Mouse (Mus musculus) midbrain, embryonic 14.5 days (tissue): Measurements from ENCODE around the gene Cdh1. TPM values are rescaled to one million over a fixed set of nuclear protein-coding genes. Genes with fewer than 3 reads are reported as not detected.

Experiments used
- ATAC-seq: fragments of 200-750 bp; cut with Nextera tagmentation; 2 replicates; pipeline ENCODE4 v1.8.0; 2017; ENCODE audit warnings: moderate number of reproducible peaks, moderate library complexity; ENCODE audit not compliant: low FRiP score, low TSS enrichment
- DNase-seq: peaks from one replicate; pipeline ENCODE4 v3.0.0-alpha.2; 2015
- H3K27ac ChIP-seq: fragments of 300-500 bp; sonication (generic); replicated peaks from 2 replicates; pipeline ENCODE4 v1.5.1; 2014; ENCODE audit warnings: mild to moderate bottlenecking, low read depth, low read length, moderate library complexity
- H3K27me3 ChIP-seq: fragments of 300-500 bp; sonication (generic); 2 replicates; pipeline ENCODE4 v1.6.1; 2014; ENCODE audit warnings: low read length, control low read depth, mixed read lengths; ENCODE audit not compliant: control insufficient read depth, insufficient read depth
- H3K36me3 ChIP-seq: fragments of 300-500 bp; sonication (generic); 2 replicates; pipeline ENCODE4 v1.6.1; 2014; ENCODE audit warnings: low read length, control low read depth; ENCODE audit not compliant: control insufficient read depth, insufficient read depth
- H3K4me1 ChIP-seq: fragments of 300-500 bp; sonication (generic); 2 replicates; pipeline ENCODE4 v1.6.1; 2014; ENCODE audit warnings: mild to moderate bottlenecking, antibody characterized with exemption, low read length, control low read depth; ENCODE audit not compliant: control insufficient read depth, insufficient read depth
- H3K4me2 ChIP-seq: fragments of 300-500 bp; sonication (generic); 2 replicates; pipeline ENCODE4 v1.6.1; 2014; ENCODE audit warnings: mild to moderate bottlenecking, low read length, moderate library complexity
- H3K4me3 ChIP-seq: fragments of 300-500 bp; sonication (generic); replicated peaks from 2 replicates; pipeline ENCODE4 v1.5.1; 2014; ENCODE audit warnings: low read depth, low read length
- H3K9ac ChIP-seq: fragments of 300-500 bp; sonication (generic); replicated peaks from 2 replicates; pipeline ENCODE4 v1.6.1; 2014; ENCODE audit warnings: mild to moderate bottlenecking, low read length, moderate library complexity
- H3K9me3 ChIP-seq: fragments of 300-500 bp; sonication (generic); 2 replicates; pipeline ENCODE4 v1.6.1; 2016; ENCODE audit warnings: low read length, control low read depth, mixed read lengths; ENCODE audit not compliant: control insufficient read depth
- WGBS: fragments of 180-500 bp; shearing (Covaris S2); extraction: QIAGEN DNeasy Blood & Tissue Kit; methylation state at CpG from one replicate; pipeline ENCODE4 v1.1.7; 2014; 5-methylcytosine and 5-hydroxymethylcytosine counted together
- polyA plus RNA-seq: library from polyadenylated mRNA; unstranded; fragments of >200 nt; fragmentation: Nextera tagmentation; extraction: Ambion mirVana; gene quantifications from 2 replicates; pipeline ENCODE4 v1.2.1, GENCODE M21; 2014

Gene Cdh1
- polyA plus RNA-seq, 1 experiment from 2014 or later = 1.9 TPM

- ATAC-seq = no peak
- H3K27ac ChIP-seq = no peak overlapping the region
- 97% methylated on average over 3 of the region's 3 CpGs for WGBS
- H3K4me1 ChIP-seq = no peaks in the 10 kb centered on the region
- H3K27me3 ChIP-seq = no peaks in the 10 kb centered on the region
- H3K4me2 ChIP-seq = no peak overlapping the region
- no peak for DNase-seq
- H3K36me3 ChIP-seq = no peaks in the 10 kb centered on the region
- H3K4me3 ChIP-seq = no peak overlapping the region
- H3K9ac ChIP-seq = no peak overlapping the region
- H3K9me3 ChIP-seq = no peaks in the 10 kb centered on the region
These were observed 20.3 kb downstream of the Cdh1 start for GRCm38 (mm10) chr8:106623451-106623850.

GRCm38 (mm10) chr8:106623954-106624353, 20.8 kb downstream of the Cdh1 start:
- no peak overlapping the region for H3K4me2 ChIP-seq
- ATAC-seq = no peak

GRCm38 (mm10) chr8:106624743-106625142, 21.6 kb downstream of the Cdh1 start:
- no peak for ATAC-seq
- H3K36me3 ChIP-seq = no peaks in the 10 kb centered on the region
- H3K27me3 ChIP-seq = no peaks in the 10 kb centered on the region
- no peak overlapping the region for H3K4me3 ChIP-seq
- no peak overlapping the region for H3K9ac ChIP-seq
- no peaks in the 10 kb centered on the region for H3K4me1 ChIP-seq
- H3K9me3 ChIP-seq = no peaks in the 10 kb centered on the region
- H3K27ac ChIP-seq = no peak overlapping the region
- H3K4me2 ChIP-seq = no peak overlapping the region
- WGBS = 83% methylated on average over 3 of the region's 3 CpGs
- no peak for DNase-seq

More at GRCm38 (mm10) chr8:106623954-106624353, 20.8 kb downstream of the Cdh1 start:
- Histone ChIP-seq H3K27ac (no peak overlapping the region), H3K4me3 (no peak overlapping the region), H3K27me3 (no peaks in the 10 kb centered on the region), H3K9me3 (no peaks in the 10 kb centered on the region), H3K9ac (no peak overlapping the region), H3K36me3 (no peaks in the 10 kb centered on the region), H3K4me1 (no peaks in the 10 kb centered on the region)
- no peak for DNase-seq

- Histone ChIP-seq H3K36me3 (no peaks in the 10 kb centered on the region), H3K9ac (no peak overlapping the region), H3K4me2 (no peak overlapping the region), H3K27ac (no peak overlapping the region), H3K4me3 (no peak overlapping the region), H3K27me3 (no peaks in the 10 kb centered on the region), H3K9me3 (no peaks in the 10 kb centered on the region), H3K4me1 (no peaks in the 10 kb centered on the region)
- WGBS = 62% methylated on average over 9 of the region's 9 CpGs
- ATAC-seq = no peak
- DNase-seq = no peak
These were observed 23.1 kb downstream of the Cdh1 start for GRCm38 (mm10) chr8:106626096-106626865.

- Histone ChIP-seq H3K4me1 (no peaks in the 10 kb centered on the region), H3K27me3 (no peaks in the 10 kb centered on the region), H3K9me3 (no peaks in the 10 kb centered on the region), H3K36me3 (no peaks in the 10 kb centered on the region), H3K9ac (no peak overlapping the region), H3K4me2 (no peak overlapping the region), H3K27ac (no peak overlapping the region), H3K4me3 (no peak overlapping the region)
- 84% methylated on average over 11 of the region's 11 CpGs for WGBS
- DNase-seq (no peak), ATAC-seq (no peak)
These were observed 25.3 kb downstream of the Cdh1 start for GRCm38 (mm10) chr8:106628291-106628964.

GRCm38 (mm10) chr8:106629456-106629855, 26.3 kb downstream of the Cdh1 start:
- Histone ChIP-seq H3K9ac (no peak overlapping the region), H3K36me3 (no peaks in the 10 kb centered on the region), H3K4me3 (no peak overlapping the region), H3K27ac (no peak overlapping the region), H3K9me3 (no peaks in the 10 kb centered on the region), H3K4me2 (no peak overlapping the region), H3K27me3 (no peaks in the 10 kb centered on the region), H3K4me1 (no peaks in the 10 kb centered on the region)
- 81% methylated on average over 5 of the region's 5 CpGs for WGBS
- DNase-seq (no peak), ATAC-seq (no peak)

- Histone ChIP-seq H3K27ac (no peak overlapping the region), H3K4me2 (no peak overlapping the region), H3K4me3 (no peak overlapping the region), H3K27me3 (no peaks in the 10 kb centered on the region), H3K36me3 (no peaks in the 10 kb centered on the region), H3K4me1 (0 out of 2 replicates have a peak, but pooled peaks cover 8% of the 10 kb centered on the region), H3K9me3 (no peaks in the 10 kb centered on the region), H3K9ac (no peak overlapping the region)
- ATAC-seq (no peak), DNase-seq (no peak)
- whole genome bisulfite sequencing = 51% methylated on average over 5 of the region's 5 CpGs
These were observed 28.8 kb downstream of the Cdh1 start for GRCm38 (mm10) chr8:106631904-106632303.

- no peak overlapping the region for H3K9ac ChIP-seq
- no peak overlapping the region for H3K4me3 ChIP-seq
- no peak overlapping the region for H3K27ac ChIP-seq
- 21% methylated on average over 8 of the region's 8 CpGs for WGBS
- no peak for DNase-seq
- H3K27me3 ChIP-seq = no peaks in the 10 kb centered on the region
- 0 out of 2 replicates have a peak, but pooled peaks cover 8% of the 10 kb centered on the region for H3K4me1 ChIP-seq
- ATAC-seq = no peak
- no peak overlapping the region for H3K4me2 ChIP-seq
- H3K36me3 ChIP-seq = no peaks in the 10 kb centered on the region
- H3K9me3 ChIP-seq = no peaks in the 10 kb centered on the region
These were observed 29.5 kb downstream of the Cdh1 start for GRCm38 (mm10) chr8:106632650-106633049.
